Mouse (Mus musculus) lung, adult 2 months (tissue): ENCODE measurements around the gene Fubp3. TPM values are rescaled to one million over a fixed set of nuclear protein-coding genes. Genes with fewer than 3 reads are reported as not detected.

Experiments
- DNase-seq: peaks from one replicate; pipeline ENCODE4 v3.0.0; 2022
- H3K4me1 ChIP-seq: fragments of 200-500 bp; 2 replicates; pipeline ENCODE4 v1.6.1; 2011; ENCODE audit warnings: low read length; ENCODE audit not compliant: control insufficient read depth, insufficient read depth
- H3K4me3 ChIP-seq: fragments of 200-500 bp; replicated peaks from 2 replicates; pipeline ENCODE3; 2011; ENCODE audit warnings: low read depth, mild to moderate bottlenecking, control low read depth, low read length; ENCODE audit errors: extremely low read depth
- CTCF ChIP-seq: fragments of 200-500 bp; IDR thresholded peaks from 2 replicates; pipeline ENCODE4 v1.5.1; 2011; ENCODE audit warnings: mild to moderate bottlenecking, low read length, control low read depth; ENCODE audit not compliant: insufficient read depth
- POLR2A ChIP-seq: fragments of 200-500 bp; IDR thresholded peaks from 2 replicates; pipeline ENCODE4 v1.6.1; 2011; ENCODE audit warnings: low read depth, mild to moderate bottlenecking, control low read depth, low read length, borderline replicate concordance; ENCODE audit errors: extremely low read depth
- WGBS: fragments of 180-500 bp; shearing (Covaris S2); methylation state at CpG from one replicate; pipeline ENCODE4 v1.1.7; 2018; 5-methylcytosine and 5-hydroxymethylcytosine counted together
- polyA plus RNA-seq: library from polyadenylated mRNA; depleted of rRNA; stranded (reverse); fragments of >200 nt; gene quantifications from 2 replicates; pipeline ENCODE4 v1.2.3, GENCODE M21; 2012; rRNA removed

The Fubp3 gene
- polyA plus RNA-seq, 1 experiment, result 46.4 TPM

DNA sequence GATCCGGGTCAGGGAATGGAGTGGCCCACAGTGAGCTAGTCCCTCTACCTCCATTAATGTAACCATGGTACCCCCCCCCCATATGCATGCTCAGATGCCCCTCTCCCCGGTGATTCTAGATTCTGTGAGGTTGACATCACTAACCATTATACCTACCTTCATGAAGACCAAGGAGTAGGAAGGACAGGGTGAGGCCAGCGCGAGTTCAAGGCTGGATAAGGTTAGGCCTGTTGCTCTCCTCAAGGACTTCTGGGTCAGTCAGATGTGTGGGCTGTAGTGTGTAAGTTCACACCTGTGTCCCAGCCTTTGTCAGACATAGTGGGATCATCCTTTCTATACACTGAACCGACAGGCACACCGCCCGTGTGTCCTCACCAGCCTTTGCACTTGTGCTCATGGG lies 83.9 kb downstream of the Fubp3 start:
- Histone ChIP-seq H3K4me1 (no peaks in the 10 kb centered on the region), H3K4me3 (no peak overlapping the region)
- WGBS, result 84% methylated on average over 7 of the region's 7 CpGs
- TF ChIP-seq CTCF (no peak), POLR2A (no peak)
- DNase-seq, result no peak

DNA sequence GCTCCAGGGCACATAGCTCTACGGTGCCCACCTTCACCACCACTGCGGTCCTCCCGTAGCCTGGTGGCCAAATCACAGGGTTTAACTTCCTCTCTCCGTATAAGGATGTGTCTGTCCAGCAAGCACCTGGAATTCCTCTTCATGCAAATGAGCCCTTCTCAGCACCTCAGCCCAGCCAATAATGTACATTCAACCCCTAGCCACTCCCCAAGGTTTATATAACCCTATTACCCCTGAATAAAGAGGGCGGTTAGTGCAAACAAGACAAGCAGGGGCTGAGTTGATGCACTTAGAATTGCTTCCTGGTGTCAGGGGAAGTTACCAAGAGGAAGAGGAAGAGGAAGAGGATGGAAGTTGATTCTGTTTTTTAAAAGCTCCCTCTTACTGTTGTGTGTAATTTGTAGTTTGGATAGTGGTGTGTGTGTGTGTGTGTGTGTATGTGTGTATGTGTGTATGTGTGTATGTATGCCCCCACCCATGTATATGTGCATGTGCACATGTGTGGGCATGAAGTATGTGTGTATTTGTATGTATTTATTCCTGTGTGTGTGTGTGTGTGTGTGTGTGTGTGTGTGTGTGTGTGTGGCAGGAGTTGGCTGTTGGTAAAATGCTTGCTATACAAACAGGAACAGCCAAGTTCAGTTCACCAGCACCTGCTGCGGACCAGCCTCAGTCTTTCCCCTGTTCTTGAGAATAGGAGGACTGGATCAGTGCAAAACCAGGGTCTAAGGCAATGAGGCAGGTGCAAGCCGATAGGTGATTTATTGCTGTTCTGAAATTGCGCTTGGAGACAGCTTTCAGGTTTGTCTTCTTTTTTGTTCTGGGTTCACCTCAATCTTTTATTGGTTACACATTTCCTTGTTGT lies 90.7 kb downstream of the Fubp3 start:
- WGBS, result 53% methylated on average over 8 of the region's 8 CpGs
- no peak for TF ChIP-seq POLR2A
- no peak for TF ChIP-seq CTCF

DNA sequence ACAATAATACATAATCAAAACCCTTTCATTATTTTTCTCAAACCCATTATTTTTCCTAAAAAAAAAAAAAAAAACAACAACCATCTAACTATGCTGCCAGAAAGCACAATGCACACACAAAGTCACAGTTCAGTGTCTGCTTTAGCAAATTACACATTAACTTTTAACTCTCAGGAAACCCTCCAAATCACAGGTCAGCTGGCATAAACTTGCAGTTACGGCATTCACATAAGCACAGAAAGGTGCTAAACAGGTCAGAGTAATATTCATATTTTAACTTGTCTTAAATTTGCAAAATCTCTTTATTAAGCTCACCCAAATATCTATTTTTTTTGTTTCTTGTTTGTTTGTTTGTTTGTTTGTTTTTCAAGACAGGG lies 91.3 kb downstream of the Fubp3 start:
- Histone ChIP-seq H3K4me3 (no peak overlapping the region), H3K4me1 (no peaks in the 10 kb centered on the region)
- WGBS, result 80% methylated on average over 1 of the region's 1 CpGs
- TF ChIP-seq POLR2A (no peak), CTCF (no peak)
- DNase-seq, result no peak

More for the DNA sequence above, 90.7 kb downstream of the Fubp3 start:
- DNase-seq, result no peak
- Histone ChIP-seq H3K4me1 (no peaks in the 10 kb centered on the region), H3K4me3 (no peak overlapping the region)

Other genes with a start within 250 kb of the Fubp3 start
- gene Ass1, start 102.4 kb upstream of the Fubp3 start, polyA plus RNA-seq, result 14.3 and 18.2 TPM in 2 replicates
- not detected in 2 replicates for gene Prdm12, start 67.4 kb downstream of the Fubp3 start, polyA plus RNA-seq
- gene Exosc2, start 98.1 kb downstream of the Fubp3 start, polyA plus RNA-seq, result 7.7 and 8.8 TPM in 2 replicates
- gene Abl1, start 115.7 kb downstream of the Fubp3 start, polyA plus RNA-seq, result 55.0 and 61.7 TPM in 2 replicates
- gene Qrfp, start 237.9 kb downstream of the Fubp3 start, polyA plus RNA-seq, result 0.12 and 0.13 TPM in 2 replicates